Mouse (Mus musculus) small intestine, adult 2 months (tissue): ENCODE measurements around the gene Baz2b.

Source experiments
- CTCF ChIP-seq: fragments of 200-500 bp; IDR thresholded peaks from 2 replicates; pipeline ENCODE4 v1.5.1; 2012; ENCODE audit warnings: low read depth, mild to moderate bottlenecking, control low read depth, inconsistent platforms, low read length, moderate library complexity, mixed read lengths; ENCODE audit not compliant: insufficient replicate concordance, insufficient read length; ENCODE audit errors: extremely low read depth
- POLR2A ChIP-seq: fragments of 200-500 bp; IDR thresholded peaks from 2 replicates; pipeline ENCODE4 v1.6.1; 2012; ENCODE audit warnings: low read depth, mild to moderate bottlenecking, control low read depth, inconsistent platforms, low read length, moderate library complexity

DNA sequence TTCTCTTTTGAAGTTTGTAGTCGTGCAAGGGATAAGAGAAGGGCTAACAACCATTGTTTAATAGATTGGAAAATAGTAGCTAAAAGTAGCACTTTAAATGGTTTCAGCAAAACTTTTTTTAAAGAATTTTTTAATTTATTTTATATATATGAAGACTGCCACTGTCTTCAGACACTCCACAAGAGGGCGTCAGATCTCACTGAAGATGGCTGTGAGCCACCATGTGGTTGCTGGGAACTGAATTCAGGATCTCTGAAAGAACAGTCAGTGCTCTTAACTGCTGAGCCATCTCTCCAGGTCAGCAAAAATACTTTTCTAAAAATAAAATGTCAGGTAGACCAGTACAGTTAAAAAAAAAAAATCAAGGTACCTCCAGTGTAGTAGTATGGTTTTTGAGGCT is 165.1 kb downstream of the Baz2b start:
- TF ChIP-seq POLR2A: no peak
- no peak; the same call in 1 of the 2 replicates for TF ChIP-seq CTCF
